Comparison of ENCODE assay signal across 11 mouse cellular contexts in genomic region chr17:54158753-54159152, GRCm38 (mm10).
A peak's percentile ranks its signal among the peaks of the same experiment; 100 is the strongest.
DNase-seq lines count a peak whose midpoint lies in the region; ATAC-seq lines count a peak whose summit lies in the region.
"Had no signal": no experiment of that assay in that cellular context is flagged by ENCODE, and none has a peak within 500 bp of the region (broad histone marks: within the 10 kb centered on the region; RNA-seq: fewer than 3 reads in every experiment).

No protein-coding gene starts in this region.

- 52% methylated on average over 4 of the region's 4 CpGs for WGBS in neural tube, embryonic 12.5 days
- 25% methylated on average over 4 of the region's 4 CpGs for WGBS in stomach, embryonic 16.5 days

- no peaks in the 10 kb centered on the region for H3K27me3 ChIP-seq in neural tube, embryonic 12.5 days (replicated peaks)
- no peaks in the 10 kb centered on the region for H3K27me3 ChIP-seq in stomach, embryonic 16.5 days (ENCODE audit: control insufficient read depth, insufficient read depth, low read length)
- H3K27me3 ChIP-seq: embryonic facial prominence, embryonic 12.5 days; megakaryocyte, embryonic 14.5 days had no signal

- DNase-seq in neural tube, embryonic 10.5 days (ENCODE audit: extremely low spot score, low spot score) = no peak
- DNase-seq in adrenal gland, postnatal 10 days = peak; percentile 68
- DNase-seq in kidney, postnatal 14 days = peak; percentile 49
- no peak for DNase-seq in left cerebral cortex, adult 9 months (ENCODE audit: low spot score in 2 of 2)
- no peak for DNase-seq in layer of hippocampus, postnatal 36 days
- DNase-seq: layer of hippocampus, adult 9-11 months; spleen, adult 18-20 months had no signal

- no peak overlapping the region for H3K4me3 ChIP-seq in neural tube, embryonic 12.5 days
- H3K4me3 ChIP-seq in stomach, embryonic 16.5 days (replicated peaks; ENCODE audit: low read length) = no peak overlapping the region
- H3K4me3 ChIP-seq: embryonic facial prominence, embryonic 12.5 days; megakaryocyte, embryonic 14.5 days had no signal

- no peak overlapping the region for H3K27ac ChIP-seq in neural tube, embryonic 12.5 days
- peak overlapping the region; percentile 24; the same call in 1 of the 2 replicates for H3K27ac ChIP-seq in stomach, embryonic 16.5 days (ENCODE audit: low read length)
- H3K27ac ChIP-seq: embryonic facial prominence, embryonic 12.5 days had no signal

- no peaks in the 10 kb centered on the region for H3K36me3 ChIP-seq in neural tube, embryonic 12.5 days
- no peaks in the 10 kb centered on the region for H3K36me3 ChIP-seq in stomach, embryonic 16.5 days (ENCODE audit: control insufficient read depth, insufficient read depth, low read length)
- H3K36me3 ChIP-seq: embryonic facial prominence, embryonic 12.5 days had no signal

- H3K9me3 ChIP-seq in neural tube, embryonic 12.5 days = no peaks in the 10 kb centered on the region
- no peaks in the 10 kb centered on the region for H3K9me3 ChIP-seq in stomach, embryonic 16.5 days (replicated peaks; ENCODE audit: control insufficient read depth, low read length)
- H3K9me3 ChIP-seq: embryonic facial prominence, embryonic 12.5 days had no signal

- no peak overlapping the region for H3K9ac ChIP-seq in neural tube, embryonic 12.5 days
- no peak overlapping the region for H3K9ac ChIP-seq in stomach, embryonic 16.5 days (ENCODE audit: low read length)
- H3K9ac ChIP-seq: embryonic facial prominence, embryonic 12.5 days had no signal

- H3K4me2 ChIP-seq in neural tube, embryonic 12.5 days (replicated peaks) = no peak overlapping the region
- no peak overlapping the region for H3K4me2 ChIP-seq in stomach, embryonic 16.5 days (ENCODE audit: low read depth, low read length)
- H3K4me2 ChIP-seq: embryonic facial prominence, embryonic 12.5 days had no signal

- ATAC-seq in neural tube, embryonic 12.5 days (ENCODE audit: low FRiP score, low read depth) = peak; percentile 41; the same call in 1 of the 2 replicates
- peak; percentile 86; the same call in 1 of the 2 replicates for ATAC-seq in stomach, embryonic 16.5 days (ENCODE audit: insufficient read depth, low FRiP score)

- H3K4me1 ChIP-seq in neural tube, embryonic 12.5 days = no peaks in the 10 kb centered on the region
- no peaks in the 10 kb centered on the region for H3K4me1 ChIP-seq in stomach, embryonic 16.5 days (ENCODE audit: control insufficient read depth, insufficient read depth, low read length)
- H3K4me1 ChIP-seq: embryonic facial prominence, embryonic 12.5 days; megakaryocyte, embryonic 14.5 days had no signal

Comparison
In these comparisons a context has a peak if more than half of its experiments do, and no peak if none do; other contexts are left out.
1. DNase-seq: peak in adrenal gland, postnatal 10 days (single experiment) and kidney, postnatal 14 days (single experiment); none in neural tube, embryonic 10.5 days (single experiment), left cerebral cortex, adult 9 months (0 of 2) and layer of hippocampus, postnatal 36 days (0 of 2).